Mouse (Mus musculus) megakaryocyte progenitor cell, adult 5-6 weeks (primary cell): ENCODE data around the gene Podn. TPM values are rescaled to one million over a fixed set of nuclear protein-coding genes. Genes with fewer than 3 reads are reported as not detected.
A peak's percentile ranks its signal among the peaks of the same experiment; 100 is the strongest.

Source experiments
- ATAC-seq: replicated peaks from 2 replicates; pipeline ENCODE4 v1.8.0; 2016; ENCODE audit warnings: mild to moderate bottlenecking, moderate TSS enrichment, inconsistent platforms; ENCODE audit not compliant: poor library complexity
- total RNA-seq, 2 experiments: library from RNA; stranded (forward) in 1 of 2; stranded (reverse) in 1 of 2; fragments of 157-497, 149-512 nt in 1 of 2; fragments of 200-1000 nt in 1 of 2; gene quantifications; 2 replicates each; pipeline versions ENCODE4 v1.2.3 to v1.2.4; 2015 to 2017

The Podn gene
- total RNA-seq, 2 experiments from 2014 or later, result 0.44 TPM; not detected in 1

DNA sequence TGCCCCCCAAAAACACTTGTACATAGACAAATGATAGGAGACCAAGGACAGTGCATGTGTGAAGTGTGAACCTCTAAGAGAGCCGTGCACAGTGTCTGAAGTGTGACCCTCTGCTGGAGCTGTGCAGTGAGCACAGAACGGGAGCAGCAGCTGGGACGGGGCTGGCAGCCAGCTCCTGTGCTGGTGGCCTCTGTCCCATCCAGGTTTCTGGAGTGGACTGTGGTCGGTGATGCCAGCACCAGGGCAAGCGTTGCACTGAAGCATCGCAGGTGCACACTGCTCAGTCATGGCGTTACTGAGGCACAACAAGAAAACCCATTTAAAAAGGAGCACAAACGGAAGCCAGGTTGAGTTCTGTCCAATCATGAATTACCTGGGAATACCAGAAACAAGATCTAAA lies 50.1 kb downstream of the Podn start:
- ATAC-seq, result no peak

DNA sequence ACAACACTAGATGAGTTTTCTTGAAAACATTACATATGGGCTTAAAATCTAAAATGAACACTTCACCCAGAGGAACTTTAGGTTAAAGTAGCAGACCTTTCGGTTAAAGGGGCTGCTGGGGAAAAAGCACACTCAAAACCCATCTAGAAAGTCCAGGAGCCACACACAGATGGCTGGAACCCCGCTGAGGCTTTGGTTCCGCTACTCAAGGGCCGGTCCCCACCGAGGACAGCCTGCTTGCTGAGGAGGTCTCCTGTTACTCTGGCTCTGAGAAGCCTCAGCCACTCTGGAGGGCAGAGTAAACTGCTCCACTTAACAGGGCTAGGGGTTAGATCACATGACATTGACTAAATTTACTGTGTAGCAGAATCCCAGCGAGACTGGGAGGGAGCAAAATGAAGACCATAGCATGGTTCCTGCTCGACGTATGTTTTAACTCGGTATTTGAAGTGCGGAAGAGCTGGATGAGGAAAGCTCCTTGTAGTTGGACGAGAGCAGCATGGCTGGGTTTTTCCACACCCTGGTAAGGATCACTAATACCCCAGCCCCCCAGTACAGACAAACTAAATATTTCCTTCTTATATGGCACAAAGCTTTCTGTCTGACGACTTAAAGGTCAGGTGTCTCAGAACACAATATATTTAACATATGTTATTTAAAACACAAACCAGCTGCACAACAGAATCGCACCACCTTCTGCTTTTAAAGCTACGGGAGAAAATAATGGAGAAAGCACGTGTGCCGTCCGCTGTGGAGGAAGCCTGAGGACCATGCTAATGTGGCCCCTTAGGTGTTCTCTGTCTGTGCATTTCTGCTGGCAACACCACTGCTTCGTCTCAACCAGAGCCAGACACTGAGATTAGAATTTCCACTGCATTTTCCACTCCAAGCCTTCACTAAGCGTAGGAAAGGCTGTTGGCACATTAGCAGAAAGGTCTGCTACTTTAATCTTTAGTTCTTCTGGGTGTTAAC lies 50.8 kb downstream of the Podn start:
- no peak for ATAC-seq

DNA sequence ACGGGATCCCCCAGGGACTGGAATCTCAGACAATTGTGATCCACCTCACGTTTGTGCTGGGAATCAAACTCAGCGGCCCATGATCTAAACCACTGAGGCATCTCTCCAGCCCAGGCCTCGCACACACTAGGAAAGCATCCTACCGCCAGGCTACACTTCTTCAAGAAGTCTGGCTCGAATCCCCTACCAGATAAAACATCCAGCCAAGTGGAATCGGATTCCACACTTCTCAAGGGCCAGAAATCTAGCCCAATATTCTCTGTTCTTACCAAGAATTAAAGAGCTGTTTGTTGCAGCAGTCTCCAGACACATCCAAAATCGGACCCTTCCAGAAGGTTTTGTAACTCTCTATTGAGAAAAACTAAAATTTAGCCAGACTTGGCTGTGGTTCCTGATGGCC lies 59.2 kb downstream of the Podn start:
- ATAC-seq, result no peak

DNA sequence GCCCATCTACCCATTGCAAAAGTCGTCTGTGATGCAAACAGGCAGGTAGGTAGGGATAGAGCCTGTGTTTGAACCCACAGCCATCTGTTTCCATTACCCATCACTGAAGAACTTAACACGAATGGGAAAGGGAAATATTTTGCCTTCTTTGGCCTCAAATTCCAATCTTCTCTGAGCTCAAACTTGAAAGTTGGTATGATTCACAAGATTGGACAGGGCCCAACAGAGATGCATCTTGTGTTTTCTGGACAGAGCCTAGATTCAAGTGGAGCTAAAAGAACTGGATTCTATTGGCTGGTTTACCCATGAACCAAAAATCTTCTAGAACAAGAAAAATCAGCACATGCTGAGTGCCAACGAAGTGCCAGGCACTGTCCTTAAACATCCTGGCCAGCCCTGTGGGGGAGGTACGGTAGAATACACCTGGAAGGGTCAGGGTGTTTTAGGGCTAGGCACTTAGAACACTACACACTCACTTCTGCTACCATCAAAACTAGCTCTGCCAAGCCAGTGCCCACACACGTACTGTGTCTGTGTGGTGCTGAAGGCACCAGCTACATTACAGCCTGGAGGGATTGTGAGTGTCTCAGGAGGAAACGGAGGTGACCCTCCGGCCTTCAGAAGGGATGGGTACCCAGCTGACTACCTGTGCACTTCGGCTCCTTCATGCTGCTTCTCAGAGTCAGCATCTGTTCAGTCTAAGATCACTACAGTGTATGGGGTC lies 63.0 kb downstream of the Podn start:
- no peak for ATAC-seq

DNA sequence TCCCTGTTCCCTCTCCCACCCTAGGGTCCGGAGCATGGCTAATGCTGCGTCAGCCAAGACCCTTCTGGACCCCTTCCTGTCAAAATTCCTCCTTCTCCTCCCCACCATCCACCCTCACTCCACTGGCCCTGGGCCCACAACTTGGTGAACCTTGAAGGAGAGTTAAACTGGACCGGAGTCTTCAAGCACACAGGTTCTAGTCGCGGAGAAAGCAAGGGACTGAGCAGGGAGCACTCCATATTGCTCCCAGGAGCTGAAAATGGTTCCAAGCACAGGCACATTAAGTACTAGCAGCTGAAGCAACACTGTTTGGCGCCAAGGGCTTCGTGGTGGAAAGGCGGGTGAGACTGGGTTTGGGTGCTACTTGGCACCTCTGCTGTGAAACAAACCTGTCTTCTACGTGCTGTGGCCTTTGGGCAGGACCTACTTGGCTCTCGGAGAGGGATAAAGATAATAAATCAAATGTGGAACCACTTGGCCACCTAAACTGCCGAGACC lies 63.8 kb downstream of the Podn start:
- no peak for ATAC-seq

DNA sequence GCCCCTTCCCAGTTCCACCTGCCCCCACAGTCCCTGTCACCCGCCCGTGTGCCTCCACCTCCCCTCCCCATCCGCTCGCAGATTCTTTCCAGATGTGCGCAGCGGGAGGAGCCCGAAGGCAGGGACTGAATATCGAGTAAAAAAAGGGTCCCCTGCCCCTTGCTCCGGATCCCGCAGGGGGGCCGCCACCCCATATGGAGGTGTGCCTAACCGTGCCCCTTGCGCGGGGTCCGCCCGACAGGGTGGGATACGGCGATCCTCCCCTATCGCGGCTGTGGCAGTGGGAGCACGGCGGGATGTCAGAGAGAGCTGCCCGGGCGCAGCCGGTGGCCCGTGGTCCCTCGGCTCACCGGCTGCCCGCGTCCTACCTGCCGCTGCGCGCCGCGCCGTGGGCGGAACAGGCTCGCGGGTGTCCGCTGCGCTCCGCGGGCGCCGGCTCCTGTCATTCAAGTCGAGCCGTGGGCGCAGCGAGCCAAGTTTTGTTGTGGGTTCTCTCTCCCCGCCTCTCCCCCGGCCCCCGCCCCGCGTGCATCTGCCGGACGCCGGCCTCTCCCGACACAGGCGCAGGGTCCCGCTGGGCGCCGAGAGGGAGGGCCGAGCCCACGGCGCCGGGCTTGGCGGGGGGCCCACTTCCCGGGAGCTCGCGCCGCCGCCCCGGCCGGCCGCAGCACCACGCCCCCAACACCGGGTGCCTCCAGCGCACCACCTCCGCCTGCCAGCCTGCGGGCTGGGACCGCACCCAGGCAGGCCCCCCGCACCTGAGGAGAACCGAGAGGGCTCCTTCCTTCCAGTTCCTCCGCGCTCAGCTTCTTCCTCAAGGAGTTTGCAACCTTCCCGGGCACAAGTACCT lies 64.5 kb downstream of the Podn start:
- peak; percentile 43; the same call in 1 of the 2 replicates for ATAC-seq

DNA sequence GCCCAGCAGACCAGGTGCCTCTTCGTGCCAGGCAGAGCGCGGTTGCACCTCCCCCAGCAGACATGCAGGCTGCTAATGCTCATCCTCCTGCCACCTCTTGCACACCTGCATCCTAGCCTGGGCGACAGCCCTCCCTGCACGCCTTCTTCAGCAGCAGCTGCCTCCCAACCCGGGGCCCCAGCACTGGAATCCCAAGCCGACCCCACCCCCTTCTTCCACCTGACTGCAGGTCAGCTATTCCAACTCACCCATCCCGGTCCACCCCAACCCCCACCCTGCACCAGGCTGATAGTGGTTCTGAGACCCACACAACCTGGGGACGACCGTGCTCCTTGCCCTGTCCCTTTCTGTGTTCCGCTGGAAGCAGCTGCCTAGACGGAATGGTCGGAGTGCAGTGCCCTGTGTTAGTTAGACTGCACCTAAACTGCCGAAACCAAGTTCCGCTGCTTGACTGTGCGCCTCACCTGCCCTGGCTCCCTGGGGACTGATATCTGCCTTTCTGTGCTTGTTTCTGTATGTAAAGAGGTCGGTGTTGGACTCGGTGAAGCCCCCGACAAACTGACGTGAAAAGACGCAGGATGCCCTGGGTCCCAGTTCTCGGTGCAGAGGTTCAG lies 65.2 kb downstream of the Podn start:
- no peak for ATAC-seq

DNA sequence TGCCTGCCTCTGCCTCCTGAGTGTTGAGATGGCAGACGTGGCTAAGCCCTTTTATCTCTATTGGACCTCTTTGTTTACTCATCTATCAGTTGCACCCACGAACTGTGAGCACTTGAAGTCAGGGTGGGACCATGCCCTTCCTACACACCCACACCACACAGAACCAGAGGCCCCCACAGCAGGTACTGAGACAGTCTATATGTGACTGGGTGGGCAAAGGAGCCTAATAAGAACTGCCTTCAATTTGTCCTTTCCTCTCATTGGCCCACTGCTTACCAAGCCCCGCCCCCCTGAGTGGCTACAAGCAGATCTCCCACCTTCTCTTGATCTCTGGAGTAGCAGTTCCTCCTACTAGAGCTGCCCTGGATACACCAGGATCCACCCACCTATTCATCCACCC lies 70.1 kb downstream of the Podn start:
- ATAC-seq, result no peak

DNA sequence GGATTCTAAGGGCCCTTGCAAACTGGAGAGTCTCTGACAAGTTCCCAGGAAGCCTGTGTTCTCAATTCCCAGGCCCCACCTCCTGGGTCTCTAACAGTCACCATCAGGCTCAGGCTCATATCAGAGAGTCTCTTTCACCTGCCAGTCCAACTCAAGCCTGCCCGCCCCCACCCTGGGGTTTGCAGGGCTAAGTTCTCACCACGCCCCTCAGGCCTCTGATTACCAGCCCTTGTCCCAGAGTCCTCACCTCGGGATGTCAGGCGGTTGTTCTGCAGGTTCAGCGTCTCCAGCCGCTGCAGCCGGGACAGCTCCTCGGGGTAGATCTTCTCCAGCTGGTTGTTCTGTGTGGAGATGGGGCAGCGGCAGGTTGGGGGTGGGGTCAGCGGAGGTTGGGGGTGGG lies 71.0 kb downstream of the Podn start:
- ATAC-seq, result peak; percentile 39; the same call in 1 of the 2 replicates

DNA sequence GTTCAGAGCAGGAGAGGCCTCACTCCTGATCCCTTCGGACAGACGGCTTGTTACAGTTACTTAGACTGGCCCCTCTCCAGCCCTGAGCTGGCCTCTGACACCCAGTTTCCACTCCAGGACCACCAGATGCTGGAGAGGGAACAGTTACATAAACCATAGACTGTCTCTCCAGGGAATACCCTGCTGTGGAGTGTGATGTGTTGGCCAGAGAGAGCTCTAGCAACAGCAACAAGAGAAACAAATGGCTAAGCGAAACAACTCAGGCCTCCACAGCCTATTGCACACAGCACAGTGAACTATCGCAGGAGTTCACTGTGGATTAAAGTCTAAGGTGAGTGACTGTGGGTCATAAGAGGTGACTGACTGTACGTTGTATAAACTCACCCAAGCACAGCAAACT lies 71.6 kb downstream of the Podn start:
- no peak for ATAC-seq

DNA sequence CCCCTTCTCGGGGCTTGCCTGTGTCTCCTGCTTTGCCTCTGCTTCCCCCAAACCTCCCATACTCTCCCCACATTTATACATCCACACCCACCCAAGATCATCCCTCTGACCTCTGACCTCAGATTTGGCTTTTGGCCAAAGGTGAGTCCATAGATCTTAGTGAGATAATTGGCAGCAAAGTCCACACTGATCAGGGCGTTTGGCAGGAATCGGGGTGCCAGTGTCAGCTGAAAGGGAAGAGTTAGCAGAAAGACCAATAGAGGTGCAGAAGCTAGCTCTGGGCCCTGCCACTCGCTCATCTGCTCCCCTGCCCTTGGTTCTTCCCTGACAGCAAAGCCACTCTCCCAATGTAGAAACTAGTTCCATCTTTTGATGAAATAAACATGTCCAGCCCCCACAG lies 73.1 kb downstream of the Podn start:
- no peak for ATAC-seq

DNA sequence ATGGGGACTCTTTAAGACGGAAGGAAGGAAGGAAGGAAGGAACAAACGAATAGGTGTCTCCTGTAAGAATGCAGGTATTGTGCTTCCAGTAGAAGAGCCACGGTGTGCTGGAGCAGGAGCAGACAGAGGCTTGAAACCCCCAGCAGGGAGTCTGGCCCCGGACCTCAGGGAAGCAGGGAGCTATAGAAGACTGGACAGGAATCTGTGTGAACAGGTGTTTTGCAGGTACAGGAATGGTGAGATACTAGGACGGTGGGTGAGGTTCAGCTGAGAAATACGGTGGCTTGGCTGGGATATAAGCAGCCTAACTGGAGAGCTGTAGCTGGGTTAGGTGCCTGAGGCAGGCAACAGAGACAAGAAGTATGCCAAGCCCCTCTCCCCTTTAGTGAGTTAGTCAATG lies 76.1 kb downstream of the Podn start:
- no peak for ATAC-seq

DNA sequence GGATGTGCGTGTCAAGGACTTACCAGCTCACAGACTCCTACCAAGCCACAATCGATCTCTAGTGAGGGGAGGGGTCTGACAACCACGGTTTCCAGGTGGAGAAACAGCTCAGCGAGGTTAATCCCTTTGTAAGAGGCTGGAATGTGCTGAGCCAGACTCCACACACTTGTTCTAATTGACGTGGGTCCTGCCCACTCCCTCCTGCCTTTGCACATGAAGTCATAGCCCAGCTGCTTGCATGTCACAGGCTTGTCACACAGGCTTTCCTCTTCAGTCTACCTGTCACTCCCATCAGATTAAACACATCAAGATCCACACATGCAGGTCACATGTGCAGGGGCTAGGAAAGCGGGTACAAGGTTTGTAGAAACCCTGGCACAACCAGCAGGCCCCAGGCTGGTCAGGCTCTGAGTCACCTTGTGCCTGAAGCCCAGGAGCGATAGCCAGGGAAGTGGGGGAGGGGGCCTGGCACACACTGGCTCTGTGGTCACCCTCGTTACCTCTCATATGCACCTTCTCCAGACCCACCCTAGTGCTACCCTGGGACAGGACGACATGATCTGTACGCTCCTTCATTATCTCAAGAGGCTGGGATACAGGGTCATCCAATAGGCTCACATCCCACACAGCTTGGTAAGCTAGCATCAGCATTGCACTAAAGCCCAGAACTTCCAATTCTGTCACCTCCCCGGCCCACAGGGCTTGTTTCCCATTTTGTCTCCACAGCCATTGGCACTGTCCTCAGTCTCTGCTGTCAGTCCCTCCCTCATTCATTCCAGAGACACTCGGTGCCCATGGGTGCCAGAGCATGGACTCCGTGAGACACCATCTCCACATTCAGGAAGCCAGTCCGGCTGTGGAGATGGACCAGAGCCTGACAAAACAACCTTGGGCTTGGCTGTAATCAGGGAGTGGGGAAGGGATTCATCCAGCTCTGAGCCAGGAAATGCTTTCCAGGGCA lies 77.0 kb downstream of the Podn start:
- no peak for ATAC-seq

DNA sequence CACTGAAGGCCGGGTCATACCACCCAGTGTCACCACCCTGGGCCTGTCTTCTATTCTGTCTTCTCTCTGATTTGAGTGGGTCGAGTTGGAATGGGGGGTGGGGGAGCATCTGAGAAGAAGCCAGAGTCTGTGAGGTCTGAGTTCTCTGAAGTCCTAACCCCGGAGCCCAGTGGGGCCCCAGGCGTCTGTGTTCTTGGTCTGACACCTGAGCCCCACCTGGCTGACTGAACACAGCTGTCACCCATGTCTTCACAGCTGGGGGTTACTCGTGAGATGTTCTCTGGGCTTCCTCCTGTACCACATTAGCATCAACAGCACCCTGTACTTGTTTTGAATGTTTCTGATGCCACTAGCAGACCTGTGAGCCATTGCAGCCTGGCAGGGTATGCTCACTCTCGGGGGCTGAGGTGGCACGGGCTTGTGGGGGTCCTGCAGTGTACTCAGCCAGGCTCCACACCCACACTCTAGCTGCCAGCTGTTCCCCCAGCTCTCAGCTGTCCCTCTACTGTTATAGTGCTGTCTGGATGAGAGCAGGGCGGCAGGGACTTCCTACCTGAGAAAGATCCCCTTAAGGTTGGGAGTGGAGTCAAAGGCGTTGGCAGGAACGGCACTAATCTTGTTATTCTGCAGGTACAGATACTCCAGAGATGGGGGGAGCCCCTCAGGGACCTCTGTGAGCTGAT lies 77.9 kb downstream of the Podn start:
- no peak for ATAC-seq

DNA sequence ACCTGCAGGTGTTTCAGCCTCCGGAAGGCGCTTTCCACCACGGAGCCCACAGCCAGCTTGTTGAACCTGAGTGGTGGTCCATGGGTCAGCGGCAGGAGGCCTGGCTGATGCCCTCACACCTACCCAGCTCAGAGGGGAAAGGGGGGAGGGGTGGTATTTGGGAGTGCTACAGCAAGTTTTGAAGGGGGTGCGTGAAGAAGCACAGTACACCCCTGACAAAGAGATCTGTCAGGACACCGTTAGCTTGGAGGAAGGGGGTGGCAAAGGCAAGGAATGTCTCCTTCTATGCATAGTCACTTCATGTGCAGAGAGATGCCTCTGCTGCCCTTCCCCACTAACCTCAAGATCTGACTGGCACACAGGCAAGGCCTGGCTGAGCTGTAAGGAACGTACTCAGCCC lies 78.4 kb downstream of the Podn start:
- no peak for ATAC-seq

DNA sequence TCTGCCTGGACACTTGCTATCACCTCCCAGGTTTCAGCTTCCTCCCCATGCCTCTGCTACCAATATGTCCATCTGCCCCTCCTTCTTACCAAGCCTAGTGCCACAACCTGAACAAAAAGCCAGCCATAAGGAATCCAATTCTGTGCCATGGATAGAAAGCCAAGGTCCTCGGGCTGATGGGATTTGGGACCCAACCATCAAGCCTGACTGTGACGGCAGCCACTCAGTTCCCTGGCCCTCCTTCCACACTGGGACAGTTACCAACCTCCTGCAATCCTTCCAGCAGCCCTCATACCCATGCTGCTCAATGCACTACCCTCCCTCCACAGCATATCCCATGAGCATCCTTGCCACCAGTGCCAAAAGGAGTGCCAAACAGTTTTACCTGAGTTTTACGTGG lies 79.9 kb downstream of the Podn start:
- ATAC-seq, result no peak

DNA sequence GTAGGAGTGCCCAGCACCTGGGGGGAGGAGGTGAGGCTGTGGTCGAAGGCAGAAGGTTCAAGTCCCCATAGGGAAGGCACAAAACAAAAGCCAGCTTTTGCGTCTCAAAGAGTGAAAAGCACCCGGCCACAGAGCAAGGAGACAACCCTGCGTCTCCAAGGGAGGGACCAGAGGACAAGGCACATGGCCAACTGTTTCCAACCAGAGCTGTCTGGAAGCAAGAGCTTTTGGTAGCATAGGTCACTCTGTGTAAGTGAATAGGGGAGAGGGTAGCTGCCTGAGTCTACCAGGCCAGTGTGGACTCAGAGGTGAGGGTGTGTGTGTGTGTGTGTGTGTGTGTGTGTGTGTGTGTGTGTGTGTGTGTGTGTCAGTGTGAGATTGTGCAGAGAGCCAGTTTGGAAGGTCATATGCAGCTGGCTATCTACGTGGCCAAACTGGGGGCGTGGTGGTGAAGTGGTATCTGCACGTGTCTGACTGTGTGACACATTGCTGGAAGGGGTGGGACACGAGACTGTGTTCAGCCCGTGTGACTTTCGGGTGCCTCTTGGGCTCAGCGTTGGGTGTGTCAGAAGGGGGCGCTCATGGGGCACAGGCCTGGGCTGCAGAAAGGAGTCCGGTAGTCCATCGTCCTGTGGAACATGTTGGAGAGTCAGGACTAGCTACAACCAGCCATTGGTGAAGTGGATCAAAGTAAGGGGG lies 81.0 kb downstream of the Podn start:
- peak; percentile 78 for ATAC-seq

DNA sequence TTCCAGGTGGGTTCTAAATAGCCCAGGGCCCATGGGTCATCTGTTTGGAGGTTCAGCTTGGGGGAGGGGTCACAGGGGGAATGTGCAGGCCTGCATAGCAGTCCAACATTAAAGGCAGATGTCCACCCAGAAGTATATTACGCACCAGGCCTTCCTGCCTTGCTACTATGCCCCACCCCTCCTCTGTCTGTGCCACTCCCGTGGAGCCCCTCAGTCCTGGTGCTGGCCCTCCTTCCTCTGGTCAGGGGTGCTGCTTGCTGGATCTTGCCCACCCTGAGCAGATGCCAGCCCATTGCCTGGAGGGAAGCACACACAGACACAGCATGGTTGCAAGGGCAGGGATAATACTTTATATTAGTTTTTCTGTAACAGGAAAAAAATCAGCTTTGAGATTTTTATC lies 81.8 kb downstream of the Podn start:
- ATAC-seq, result no peak
